Comparison of ENCODE assay signal across 7 mouse cellular contexts in genomic region chr1:23382037-23382436, GRCm38 (mm10). TPM values are rescaled to one million over a fixed set of nuclear protein-coding genes. Genes with fewer than 3 reads are reported as not detected.
DNase-seq lines count a peak whose midpoint lies in the region; ATAC-seq lines count a peak whose summit lies in the region.

No protein-coding gene starts in this region.

- no peak overlapping the region for H3K27ac ChIP-seq in lung, embryonic 16.5 days (ENCODE audit: low read length)
- peak overlapping the region; percentile 90; the same call in 1 of the 2 replicates for H3K27ac ChIP-seq in forebrain, embryonic 10.5 days
- no peak overlapping the region for H3K27ac ChIP-seq in limb, embryonic 13.5 days
- no peak overlapping the region; the same call in 1 of the 2 replicates for H3K27ac ChIP-seq in stomach, embryonic 15.5 days

- ATAC-seq in lung, embryonic 16.5 days (ENCODE audit: low read depth): no peak
- no peak for ATAC-seq in limb, embryonic 13.5 days (ENCODE audit: low FRiP score, low read depth)
- no peak for ATAC-seq in stomach, embryonic 15.5 days (ENCODE audit: insufficient read depth, low FRiP score, low read depth)
- ATAC-seq in erythroid progenitor cell, adult 5-6 weeks (replicated peaks; ENCODE audit: low FRiP score, poor library complexity, severe bottlenecking): no peak

- H3K4me3 ChIP-seq in lung, embryonic 16.5 days (ENCODE audit: low read length): peak overlapping the region; percentile 80
- H3K4me3 ChIP-seq in forebrain, embryonic 10.5 days: peak overlapping the region; percentile 79
- peak overlapping the region; percentile 61 for H3K4me3 ChIP-seq in limb, embryonic 13.5 days
- peak overlapping the region; percentile 80 for H3K4me3 ChIP-seq in stomach, embryonic 15.5 days (replicated peaks)

- no peaks in the 10 kb centered on the region for H3K27me3 ChIP-seq in lung, embryonic 16.5 days (ENCODE audit: control insufficient read depth, insufficient read depth, low read depth, low read length)
- H3K27me3 ChIP-seq in forebrain, embryonic 10.5 days (ENCODE audit: poor library complexity, severe bottlenecking): no peaks in the 10 kb centered on the region; the same call in 1 of the 2 replicates
- no peaks in the 10 kb centered on the region for H3K27me3 ChIP-seq in limb, embryonic 13.5 days
- no peaks in the 10 kb centered on the region for H3K27me3 ChIP-seq in stomach, embryonic 15.5 days (replicated peaks)

- WGBS in lung, embryonic 16.5 days: 13% methylated on average over 9 of the region's 9 CpGs
- WGBS in forebrain, embryonic 10.5 days: 20% methylated on average over 9 of the region's 9 CpGs
- 17% methylated on average over 9 of the region's 9 CpGs for WGBS in limb, embryonic 13.5 days
- 15% methylated on average over 9 of the region's 9 CpGs for WGBS in stomach, embryonic 15.5 days

- DNase-seq in lung, postnatal 14 days: no peak
- no peak for DNase-seq in forebrain, embryonic 10.5 days (ENCODE audit: extremely low spot score, low spot score)
- no peak for DNase-seq in T-cell, adult 2 months (ENCODE audit: low spot score)

- H3K4me1 ChIP-seq in lung, embryonic 16.5 days (replicated peaks; ENCODE audit: control insufficient read depth, insufficient read depth, low read length): peaks cover 8% of the 10 kb centered on the region; the same call in 1 of the 2 replicates
- H3K4me1 ChIP-seq in forebrain, embryonic 10.5 days: peaks cover 38% of the 10 kb centered on the region
- peaks cover 7% of the 10 kb centered on the region for H3K4me1 ChIP-seq in limb, embryonic 13.5 days
- H3K4me1 ChIP-seq in stomach, embryonic 15.5 days: 0 out of 2 replicates have a peak, but pooled peaks cover 5% of the 10 kb centered on the region

- H3K4me2 ChIP-seq in lung, embryonic 16.5 days (ENCODE audit: low read depth, low read length): peak overlapping the region; percentile 95
- H3K4me2 ChIP-seq in limb, embryonic 13.5 days (replicated peaks): peak overlapping the region; percentile 89
- peak overlapping the region; percentile 99 for H3K4me2 ChIP-seq in stomach, embryonic 15.5 days

- H3K36me3 ChIP-seq in lung, embryonic 16.5 days (ENCODE audit: control insufficient read depth, insufficient read depth, low read length): no peaks in the 10 kb centered on the region
- H3K36me3 ChIP-seq in forebrain, embryonic 10.5 days (replicated peaks): 0 out of 2 replicates have a peak, but pooled peaks cover 2% of the 10 kb centered on the region
- no peaks in the 10 kb centered on the region for H3K36me3 ChIP-seq in limb, embryonic 13.5 days
- no peaks in the 10 kb centered on the region for H3K36me3 ChIP-seq in stomach, embryonic 15.5 days

- no peaks in the 10 kb centered on the region for H3K9me3 ChIP-seq in lung, embryonic 16.5 days (ENCODE audit: control insufficient read depth, low read length)
- no peaks in the 10 kb centered on the region for H3K9me3 ChIP-seq in forebrain, embryonic 10.5 days
- no peaks in the 10 kb centered on the region; the same call in 1 of the 2 replicates for H3K9me3 ChIP-seq in limb, embryonic 13.5 days
- H3K9me3 ChIP-seq in stomach, embryonic 15.5 days: no peaks in the 10 kb centered on the region

- peak overlapping the region; percentile 81 for H3K9ac ChIP-seq in lung, embryonic 16.5 days (ENCODE audit: low read length)
- peak overlapping the region; percentile 87; the same call in 1 of the 2 replicates for H3K9ac ChIP-seq in limb, embryonic 13.5 days
- no peak overlapping the region for H3K9ac ChIP-seq in stomach, embryonic 15.5 days

RNA-seq across cellular contexts. Expression of gene Ogfrl1, which starts 15.5 kb away (rescaled TPM):
- 5.8 and 7.0 TPM in 2 replicates for polyA plus RNA-seq in lung, embryonic 16.5 days (2015; fragmentation: Nextera tagmentation; extraction: Ambion mirVana)
- polyA plus RNA-seq in forebrain, embryonic 10.5 days (2016; fragmentation: Nextera tagmentation; extraction: Ambion mirVana): 4.8 and 6.3 TPM in 2 replicates
- polyA plus RNA-seq in limb, embryonic 13.5 days (2015; fragmentation: Nextera tagmentation; extraction: Ambion mirVana): 8.9 and 9.4 TPM in 2 replicates
- 8.2 and 9.2 TPM in 2 replicates for polyA plus RNA-seq in stomach, embryonic 15.5 days (2015; fragmentation: Nextera tagmentation; extraction: Ambion mirVana)
- total RNA-seq in erythroid progenitor cell, adult 5-6 weeks (2015; ENCODE audit: low replicate concordance): 57.4 and 59.8 TPM in 2 replicates
- 31.6 and 34.8 TPM in 2 replicates for total RNA-seq in erythroid progenitor cell, adult 5-6 weeks (2017; ENCODE audit: low replicate concordance)
